Mouse (Mus musculus) intestine, postnatal 0 days (tissue): Measurements from ENCODE around the gene Folr2. TPM values are rescaled to one million over a fixed set of nuclear protein-coding genes. Genes with fewer than 3 reads are reported as not detected.

Experiments
- ATAC-seq: fragments of 200-750 bp; cut with Nextera tagmentation; 2 replicates; pipeline ENCODE4 v1.8.0; 2017; ENCODE audit warnings: mild to moderate bottlenecking, moderate TSS enrichment, moderate library complexity
- H3K27ac ChIP-seq: fragments of 300-500 bp; sonication (generic); 2 replicates; pipeline ENCODE4 v1.5.1; 2014; ENCODE audit warnings: mild to moderate bottlenecking, low read depth, low read length, moderate library complexity
- H3K27me3 ChIP-seq: fragments of 300-500 bp; sonication (generic); replicated peaks from 2 replicates; pipeline ENCODE4 v1.6.1; 2014; ENCODE audit warnings: low read length, mixed read lengths; ENCODE audit not compliant: control insufficient read depth, insufficient read depth
- H3K36me3 ChIP-seq: fragments of 300-500 bp; sonication (generic); 2 replicates; pipeline ENCODE4 v1.6.1; 2014; ENCODE audit warnings: mild to moderate bottlenecking, moderate library complexity; ENCODE audit not compliant: control insufficient read depth, insufficient read depth
- H3K4me1 ChIP-seq: fragments of 300-500 bp; sonication (generic); replicated peaks from 2 replicates; pipeline ENCODE4 v1.6.1; 2014; ENCODE audit warnings: antibody characterized with exemption, low read length, mixed read lengths; ENCODE audit not compliant: control insufficient read depth, insufficient read depth
- H3K4me2 ChIP-seq: fragments of 300-500 bp; sonication (generic); replicated peaks from 2 replicates; pipeline ENCODE4 v1.6.1; 2014; ENCODE audit warnings: low read depth, mild to moderate bottlenecking, moderate library complexity
- H3K4me3 ChIP-seq: fragments of 300-500 bp; sonication (generic); 2 replicates; pipeline ENCODE4 v1.5.1; 2014; ENCODE audit warnings: low read depth, low read length
- H3K9ac ChIP-seq: fragments of 300-500 bp; sonication (generic); 2 replicates; pipeline ENCODE4 v1.6.1; 2014; ENCODE audit warnings: mild to moderate bottlenecking, low read depth, low read length
- H3K9me3 ChIP-seq: fragments of 300-500 bp; sonication (generic); 2 replicates; pipeline ENCODE4 v1.6.1; 2016; ENCODE audit warnings: mixed run types; ENCODE audit not compliant: control insufficient read depth
- CTCF ChIP-seq: sonication (generic); IDR thresholded peaks from 2 replicates; pipeline ENCODE4 v1.5.1; 2016; ENCODE audit warnings: low read depth, mild to moderate bottlenecking, control low read depth, antibody characterized with exemption, moderate library complexity
- WGBS: fragments of 180-500 bp; shearing (Covaris S2); extraction: QIAGEN DNeasy Blood & Tissue Kit; methylation state at CpG from one replicate; pipeline ENCODE4 v1.1.7; 2014; 5-methylcytosine and 5-hydroxymethylcytosine counted together
- microRNA-seq: library from miRNA; unstranded; fragments of <30 nt; microRNA quantifications from one replicate; pipeline ENCODE4, GENCODE M21; 2016
- polyA plus RNA-seq: library from polyadenylated mRNA; unstranded; fragments of >200 nt; fragmentation: Nextera tagmentation; extraction: Ambion mirVana; gene quantifications from 2 replicates; pipeline ENCODE4 v1.2.1, GENCODE M21; 2015

The Folr2 gene
- polyA plus RNA-seq, 1 experiment from 2014 or later = 1.1 TPM

DNA sequence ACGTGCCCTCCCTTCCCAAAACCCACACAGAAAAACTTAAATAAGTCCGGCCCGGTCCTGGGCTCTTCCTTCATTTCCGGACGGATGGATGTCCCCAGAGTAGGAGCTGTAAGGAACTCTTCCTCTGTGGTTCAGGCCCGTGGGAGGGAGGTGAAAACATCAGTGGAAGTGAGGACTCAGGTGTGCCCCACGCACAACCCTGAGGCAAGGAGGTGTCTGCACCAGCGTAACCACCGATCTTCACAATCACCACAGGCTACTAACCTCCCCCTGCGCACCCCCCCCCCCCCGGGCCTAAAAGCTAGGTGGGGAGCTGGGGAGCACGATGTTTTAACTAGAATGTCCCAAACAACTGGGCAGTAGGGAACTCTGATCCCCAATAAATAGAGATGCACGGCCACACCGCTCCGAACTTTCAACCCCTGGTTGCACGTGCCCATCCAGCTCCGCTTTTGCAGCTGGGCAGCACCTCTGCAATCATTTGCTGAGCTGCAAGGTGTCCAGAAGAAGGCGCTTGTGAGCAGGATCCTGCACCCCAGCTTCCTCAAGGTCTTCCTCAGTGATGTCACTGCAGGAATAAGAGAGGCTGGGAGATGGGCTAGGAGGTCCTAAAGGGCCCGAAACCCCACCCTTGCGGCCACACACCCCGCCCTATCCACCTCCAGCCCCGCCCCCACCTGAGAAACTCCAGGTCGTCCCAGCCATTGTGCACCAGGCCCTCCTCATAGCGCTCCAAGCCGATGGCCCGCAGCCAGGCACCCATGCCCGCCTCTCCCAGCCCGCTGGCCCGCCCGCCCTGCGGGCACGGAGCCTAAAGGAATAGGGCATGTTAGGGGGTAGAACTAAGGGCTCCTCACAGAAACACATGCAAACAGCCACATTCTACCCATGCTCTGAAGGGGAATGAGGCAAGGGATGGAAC is 33.9 kb downstream of the Folr2 start:
- Histone ChIP-seq H3K9me3 (no peaks in the 10 kb centered on the region), H3K36me3 (peaks cover 41% of the 10 kb centered on the region), H3K4me3 (no peak overlapping the region), H3K27ac (no peak overlapping the region), H3K9ac (no peak overlapping the region), H3K4me1 (peaks cover 14% of the 10 kb centered on the region; the same call in 1 of the 2 replicates), H3K4me2 (no peak overlapping the region), H3K27me3 (peaks cover 37% of the 10 kb centered on the region)
- ATAC-seq = peak; percentile 24
- WGBS = 51% methylated on average over 32 of the region's 32 CpGs
- TF ChIP-seq CTCF = peak; percentile 71

DNA sequence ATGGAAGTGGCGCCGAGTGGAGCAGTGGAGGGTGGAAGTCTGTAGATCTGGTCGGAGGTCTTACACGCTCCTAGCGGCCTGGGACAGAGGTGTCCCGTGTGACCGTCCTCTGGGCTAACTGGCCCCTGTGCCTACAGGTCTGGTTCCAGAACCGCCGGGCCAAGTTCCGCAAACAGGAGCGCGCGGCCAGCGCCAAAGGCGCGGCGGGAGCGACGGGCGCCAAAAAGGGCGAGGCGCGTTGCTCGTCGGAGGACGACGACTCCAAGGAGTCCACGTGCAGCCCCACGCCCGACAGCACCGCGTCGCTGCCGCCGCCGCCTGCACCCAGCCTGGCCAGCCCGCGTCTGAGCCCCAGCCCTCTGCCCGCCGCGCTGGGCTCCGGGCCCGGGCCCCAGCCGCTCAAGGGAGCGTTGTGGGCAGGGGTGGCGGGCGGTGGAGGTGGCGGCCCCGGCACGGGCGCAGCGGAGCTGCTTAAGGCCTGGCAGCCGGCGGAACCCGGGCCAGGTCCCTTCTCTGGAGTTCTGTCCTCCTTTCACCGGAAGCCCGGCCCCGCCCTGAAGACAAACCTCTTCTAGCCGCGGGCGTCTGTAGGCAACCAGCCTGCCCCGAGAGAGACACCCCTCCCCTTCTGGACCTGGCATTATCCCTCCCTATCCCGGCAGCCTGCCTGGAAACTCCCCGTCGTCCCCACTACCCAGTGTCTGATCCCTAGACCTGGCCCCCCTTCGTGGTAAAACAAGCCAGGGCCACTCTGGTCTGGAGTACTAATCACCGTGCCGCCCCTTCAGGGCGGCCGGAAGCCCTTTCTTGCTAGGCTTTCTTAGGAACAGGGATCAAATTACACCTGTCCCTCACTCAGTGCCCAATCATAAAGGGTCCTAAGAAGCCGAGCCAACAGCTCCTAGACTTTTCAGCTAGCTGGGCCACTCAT is 35.2 kb downstream of the Folr2 start:
- Histone ChIP-seq H3K4me1 (peaks cover 20% of the 10 kb centered on the region; the same call in 1 of the 2 replicates), H3K9me3 (no peaks in the 10 kb centered on the region), H3K4me3 (peak overlapping the region; percentile 41), H3K4me2 (peak overlapping the region; percentile 78), H3K9ac (peak overlapping the region; percentile 37), H3K27ac (no peak overlapping the region), H3K36me3 (peaks cover 29% of the 10 kb centered on the region), H3K27me3 (peaks cover 50% of the 10 kb centered on the region)
- peak; percentile 36 for ATAC-seq
- TF ChIP-seq CTCF = 0 out of 2 replicates have a peak, but pooled peaks have one; percentile 1
- 1% methylated on average over 62 of the region's 71 CpGs for WGBS

GRCm38 (mm10) chr7:101820295-101821030 is 36.5 kb downstream of the Folr2 start:
- WGBS = 7% methylated on average over 35 of the region's 35 CpGs
- H3K36me3 ChIP-seq = peaks cover 15% of the 10 kb centered on the region
- ATAC-seq = no peak
- H3K9ac ChIP-seq = no peak overlapping the region
- H3K27ac ChIP-seq = no peak overlapping the region
- H3K4me1 ChIP-seq = peaks cover 20% of the 10 kb centered on the region; the same call in 1 of the 2 replicates
- TF ChIP-seq CTCF = no peak
- H3K9me3 ChIP-seq = no peaks in the 10 kb centered on the region
- H3K4me3 ChIP-seq = peak overlapping the region; percentile 41
- peak overlapping the region; percentile 78 for H3K4me2 ChIP-seq
- H3K27me3 ChIP-seq = peaks cover 55% of the 10 kb centered on the region

- H3K9me3 ChIP-seq = no peaks in the 10 kb centered on the region
- H3K4me2 ChIP-seq = peak within 1 kb of the TSS; percentile 56
- peaks cover 20% of the 10 kb centered on the region; the same call in 1 of the 2 replicates for H3K4me1 ChIP-seq
- H3K9ac ChIP-seq = peak within 1 kb of the TSS; percentile 17; the same call in 1 of the 2 replicates
- H3K27ac ChIP-seq = no peak within 1 kb of the TSS
- H3K27me3 ChIP-seq = peaks cover 55% of the 10 kb centered on the region
- ATAC-seq = 0 out of 2 replicates have a peak, but pooled peaks have one; percentile 5
- H3K4me3 ChIP-seq = peak within 1 kb of the TSS; percentile 31
- 2% methylated on average over 45 of the region's 45 CpGs for WGBS
- TF ChIP-seq CTCF = no peak
- H3K36me3 ChIP-seq = no peaks in the 10 kb centered on the region
Observed at GRCm38 (mm10) chr7:101817861-101818401, 39.1 kb downstream of the Folr2 start, which contains the start of gene Phox2a. Phox2a (plus strand) TSS chr7:101818313.

Small RNA genes within 50 kb of the gene (microRNA-seq; reads per million reads assigned to microRNA genes)
- gene Gm22655 = not detected

Other genes starting within 250 kb of the Folr2 start
- 14.3 and 14.9 TPM in 2 replicates for gene Clpb, start 193.6 kb downstream of the Folr2 start, polyA plus RNA-seq
- 2.7 and 3.2 TPM in 2 replicates for gene Phox2a, start 38.9 kb downstream of the Folr2 start, polyA plus RNA-seq
- 18.2 and 25.8 TPM in 2 replicates for gene Inppl1, start 19.0 kb downstream of the Folr2 start, polyA plus RNA-seq
- gene Anapc15, start 6.5 kb upstream of the Folr2 start, polyA plus RNA-seq = 56.2 and 58.1 TPM in 2 replicates
- gene Folr1, start 13.6 kb upstream of the Folr2 start, polyA plus RNA-seq = 521 and 623 TPM in 2 replicates
- gene Lamtor1, start 48.7 kb upstream of the Folr2 start, polyA plus RNA-seq = 179 TPM in 2 replicates
- 0.20 and 0.25 TPM in 2 replicates for gene Tomt, start 49.2 kb upstream of the Folr2 start, polyA plus RNA-seq
- gene Lrrc51, start 76.7 kb upstream of the Folr2 start, polyA plus RNA-seq = 3.1 and 3.6 TPM in 2 replicates
- 17.0 and 19.2 TPM in 2 replicates for gene Numa1, start 76.9 kb upstream of the Folr2 start, polyA plus RNA-seq
- 5.2 and 5.8 TPM in 2 replicates for gene Il18bp, start 161.5 kb upstream of the Folr2 start, polyA plus RNA-seq
- 21.9 and 22.3 TPM in 2 replicates for gene Rnf121, start 208.3 kb upstream of the Folr2 start, polyA plus RNA-seq
- gene Xndc1, start 208.3 kb upstream of the Folr2 start, polyA plus RNA-seq = 4.4 and 6.1 TPM in 2 replicates
- gene Xntrpc, start 208.5 kb upstream of the Folr2 start, polyA plus RNA-seq = 0.16 TPM in 1 of 2 replicates, not detected in the other
- 0.05 TPM in 1 of 2 replicates, not detected in the other for gene Trpc2, start 225.9 kb upstream of the Folr2 start, polyA plus RNA-seq
- 0.13 TPM in 1 of 2 replicates, not detected in the other for gene Art1, start 244.5 kb upstream of the Folr2 start, polyA plus RNA-seq